13 mouse cellular contexts compared by ENCODE assay signal in the genomic region with DNA sequence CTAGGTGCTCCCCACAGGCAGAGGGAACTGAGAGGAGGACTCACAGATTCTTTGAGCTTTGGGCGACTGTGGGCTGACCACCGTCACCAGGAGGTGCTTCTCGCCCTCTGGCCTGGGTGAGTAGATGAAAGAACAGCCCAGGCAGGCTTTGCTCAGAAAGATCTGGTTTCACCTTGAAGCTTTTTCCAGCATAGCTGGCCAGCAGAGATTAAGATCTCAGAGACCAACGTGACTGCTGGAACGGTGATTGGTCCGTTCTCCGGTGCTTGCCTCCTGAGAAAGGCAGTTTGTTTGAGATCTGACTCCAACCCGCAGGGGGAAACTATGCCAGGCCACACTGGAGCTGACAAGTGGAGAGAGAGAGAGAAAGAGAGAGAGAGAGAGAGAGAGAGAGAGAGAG. TPM values are rescaled to one million over a fixed set of nuclear protein-coding genes. Genes with fewer than 3 reads are reported as not detected.
DNase-seq lines count a peak whose midpoint lies in the region; ATAC-seq and TF ChIP-seq lines count a peak whose summit lies in the region.
"Had no signal": no experiment of that assay in that cellular context is flagged by ENCODE, and none has a peak within 500 bp of the region (broad histone marks: within the 10 kb centered on the region; RNA-seq: fewer than 3 reads in every experiment).

No protein-coding gene starts in this region.

- DNase-seq in midbrain, embryonic 10.5 days (ENCODE audit: low spot score): no peak
- DNase-seq in midbrain, embryonic 11.5 days (ENCODE audit: low spot score, missing footprints): no peak
- DNase-seq in gastrocnemius, postnatal 25 days: peak; percentile 17
- peak; percentile 49 to 60 for DNase-seq in kidney, postnatal 4 days
- peak; percentile 58 for DNase-seq in yolk sac, embryonic 10.5 days (ENCODE audit: low spot score)
- no peak for DNase-seq in heart, postnatal 25 days (ENCODE audit: low spot score)
- DNase-seq in layer of hippocampus, adult 2 months (ENCODE audit: low spot score in 2 of 2): no peak
- DNase-seq: layer of hippocampus, adult 9-11 months; spleen, adult 18-20 months had no signal

- no peak for ATAC-seq in midbrain, embryonic 11.5 days (ENCODE audit: low FRiP score)
- ATAC-seq in megakaryocyte, adult 5-6 weeks (ENCODE audit: poor library complexity, severe bottlenecking): no peak

- H3K4me2 ChIP-seq in midbrain, embryonic 11.5 days: no peak overlapping the region
- H3K4me2 ChIP-seq: embryonic facial prominence, embryonic 15.5 days; hindbrain, embryonic 13.5 days; midbrain, embryonic 12.5 days had no signal

- WGBS in midbrain, embryonic 10.5 days: 73% methylated on average over 8 of the region's 8 CpGs
- WGBS in midbrain, embryonic 11.5 days: 69% methylated on average over 8 of the region's 8 CpGs

- H3K9me3 ChIP-seq in midbrain, embryonic 10.5 days (replicated peaks): no peaks in the 10 kb centered on the region
- no peaks in the 10 kb centered on the region for H3K9me3 ChIP-seq in midbrain, embryonic 11.5 days (ENCODE audit: control insufficient read depth, low read length)
- H3K9me3 ChIP-seq: embryonic facial prominence, embryonic 15.5 days; hindbrain, embryonic 13.5 days; midbrain, embryonic 12.5 days had no signal

- H3K27ac ChIP-seq in midbrain, embryonic 10.5 days (replicated peaks): 0 out of 2 replicates have a peak overlapping the region, but pooled peaks have one; percentile 46
- H3K27ac ChIP-seq in midbrain, embryonic 11.5 days (ENCODE audit: low read depth, low read length): no peak overlapping the region
- no peak overlapping the region for H3K27ac ChIP-seq in layer of hippocampus, adult 2 months
- H3K27ac ChIP-seq: embryonic facial prominence, embryonic 15.5 days; hindbrain, embryonic 13.5 days; midbrain, embryonic 12.5 days had no signal

- intact Hi-C loops in heart, postnatal 25 days (cut with DNase I): loop anchor here (5.0 kb wide), 2 partner anchors 63 to 523 kb away; a partner anchor contains a TSS

- no peak overlapping the region for H3K4me3 ChIP-seq in midbrain, embryonic 10.5 days
- H3K4me3 ChIP-seq in midbrain, embryonic 11.5 days (ENCODE audit: low read depth, low read length): no peak overlapping the region
- no peak overlapping the region for H3K4me3 ChIP-seq in layer of hippocampus, adult 2 months
- H3K4me3 ChIP-seq: embryonic facial prominence, embryonic 15.5 days; hindbrain, embryonic 13.5 days; midbrain, embryonic 12.5 days had no signal

- no peak overlapping the region for H3K9ac ChIP-seq in midbrain, embryonic 11.5 days (ENCODE audit: low read length)
- H3K9ac ChIP-seq: embryonic facial prominence, embryonic 15.5 days; hindbrain, embryonic 13.5 days; midbrain, embryonic 12.5 days had no signal

- H3K4me1 ChIP-seq in midbrain, embryonic 10.5 days: peaks cover 14% of the 10 kb centered on the region
- H3K4me1 ChIP-seq in midbrain, embryonic 11.5 days (ENCODE audit: control insufficient read depth, insufficient read depth, low read length): no peaks in the 10 kb centered on the region

- H3K36me3 ChIP-seq in midbrain, embryonic 10.5 days: no peaks in the 10 kb centered on the region
- no peaks in the 10 kb centered on the region for H3K36me3 ChIP-seq in midbrain, embryonic 11.5 days (ENCODE audit: control insufficient read depth, insufficient read depth, low read length)
- H3K36me3 ChIP-seq: embryonic facial prominence, embryonic 15.5 days; hindbrain, embryonic 13.5 days; midbrain, embryonic 12.5 days had no signal

- peaks cover 39% of the 10 kb centered on the region for H3K27me3 ChIP-seq in midbrain, embryonic 10.5 days (ENCODE audit: low read depth, poor library complexity, severe bottlenecking)
- peaks cover 11% of the 10 kb centered on the region; the same call in 1 of the 2 replicates for H3K27me3 ChIP-seq in midbrain, embryonic 11.5 days (ENCODE audit: control insufficient read depth, insufficient read depth, low read length)

- TF ChIP-seq CTCF in layer of hippocampus, adult 2 months (conservative IDR thresholded peaks at IDR 0.05): no peak

RNA-seq across cellular contexts. Expression of a gene that starts 19.3 kb away (rescaled TPM):
- polyA plus RNA-seq in midbrain, embryonic 10.5 days (2016; fragmentation: Nextera tagmentation; extraction: Ambion mirVana): 965 and 1,195 TPM in 2 replicates
- 980 and 1,048 TPM in 2 replicates for polyA plus RNA-seq in midbrain, embryonic 11.5 days (2014; fragmentation: Nextera tagmentation; extraction: Ambion mirVana)
- 1,000 to 10,000 TPM; 1,165 to 1,257 TPM for total RNA-seq in gastrocnemius, postnatal 25 days (2021)
- 1,000 to 10,000 TPM; 1,445 to 1,467 TPM for total RNA-seq in heart, postnatal 25 days (2021)
- total RNA-seq in layer of hippocampus, adult 2 months (2021): 1,000 to 10,000 TPM; 1,620 to 1,656 TPM
- 1,617 and 1,884 TPM in 2 replicates for total RNA-seq in megakaryocyte, adult 5-6 weeks (2015)
- total RNA-seq in megakaryocyte, adult 5-6 weeks (2017): 3,108 and 3,204 TPM in 2 replicates

RNA-seq across cellular contexts. Expression of a gene that starts 51.6 kb away (rescaled TPM):
- 121 and 123 TPM in 2 replicates for polyA plus RNA-seq in midbrain, embryonic 10.5 days (2016; fragmentation: Nextera tagmentation; extraction: Ambion mirVana)
- polyA plus RNA-seq in midbrain, embryonic 11.5 days (2014; fragmentation: Nextera tagmentation; extraction: Ambion mirVana): 110 and 120 TPM in 2 replicates
- total RNA-seq in gastrocnemius, postnatal 25 days (2021): 1 to 10 TPM in 1 of 2 experiments, under 1 TPM in 1; 0.51 to 1.5 TPM
- total RNA-seq in heart, postnatal 25 days (2021): 1 to 10 TPM; 3.5 to 3.7 TPM
- total RNA-seq in layer of hippocampus, adult 2 months (2021): 1 to 10 TPM; 1.5 to 3.9 TPM
- total RNA-seq in megakaryocyte, adult 5-6 weeks (2015): 160 and 172 TPM in 2 replicates
- total RNA-seq in megakaryocyte, adult 5-6 weeks (2017): 309 and 311 TPM in 2 replicates

Comparison
In these comparisons a context has a peak if more than half of its experiments do, and no peak if none do; other contexts are left out.
1. DNase-seq: peak in gastrocnemius, postnatal 25 days (single experiment), kidney, postnatal 4 days (2 of 2) and yolk sac, embryonic 10.5 days (single experiment); none in midbrain, embryonic 10.5 days (single experiment), midbrain, embryonic 11.5 days (single experiment), heart, postnatal 25 days (single experiment) and layer of hippocampus, adult 2 months (0 of 2).
2. RNA of a gene that starts 51.6 kb away (total RNA-seq): 160 to 311 TPM in megakaryocyte, adult 5-6 weeks; 1.5 to 3.9 TPM in layer of hippocampus, adult 2 months, 3.5 to 3.7 TPM in heart, postnatal 25 days and 0.51 to 1.5 TPM in gastrocnemius, postnatal 25 days; every median in the first group is over 10 times any median in the second.